Mouse (Mus musculus) forebrain, postnatal 0 days (tissue): ENCODE measurements at regions not wholly inside any gene's neighbourhood (a gene's known extent, or its start where the extent isn't known, plus 50 kb on each side); places are given as distances from the start of the nearest gene placed in this dataset.

Experiments used
- ATAC-seq: fragments of 200-750 bp; cut with Nextera tagmentation; 2 replicates; pipeline ENCODE4 v1.8.0; 2017; ENCODE audit warnings: mild to moderate bottlenecking, moderate library complexity
- DNase-seq: peaks from one replicate; pipeline ENCODE4 v3.0.0-alpha.2; 2015
- H3K27ac ChIP-seq: fragments of 300-500 bp; sonication (generic); 2 replicates; pipeline ENCODE4 v1.5.1; 2014; ENCODE audit warnings: low read depth, mild to moderate bottlenecking, antibody characterized with exemption, low read length, moderate library complexity, mixed read lengths
- H3K27me3 ChIP-seq: fragments of 300-500 bp; sonication (generic); 2 replicates; pipeline ENCODE4 v1.6.1; 2014; ENCODE audit warnings: mild to moderate bottlenecking, low read length, mixed read lengths; ENCODE audit not compliant: insufficient read depth
- H3K36me3 ChIP-seq: fragments of 300-500 bp; sonication (generic); 2 replicates; pipeline ENCODE4 v1.6.1; 2014; ENCODE audit warnings: mild to moderate bottlenecking, moderate library complexity; ENCODE audit not compliant: insufficient read depth
- H3K4me1 ChIP-seq: fragments of 300-500 bp; sonication (generic); 2 replicates; pipeline ENCODE4 v1.6.1; 2014; ENCODE audit warnings: antibody characterized with exemption; ENCODE audit not compliant: insufficient read depth
- H3K4me2 ChIP-seq: fragments of 300-500 bp; sonication (generic); 2 replicates; pipeline ENCODE4 v1.6.1; 2014; ENCODE audit warnings: low read depth, mild to moderate bottlenecking, moderate library complexity
- H3K4me3 ChIP-seq: fragments of 300-500 bp; sonication (generic); 2 replicates; pipeline ENCODE4 v1.5.1; 2014; ENCODE audit warnings: low read depth, low read length, mixed read lengths
- H3K9ac ChIP-seq: fragments of 300-500 bp; sonication (generic); 2 replicates; pipeline ENCODE4 v1.6.1; 2014; ENCODE audit warnings: mild to moderate bottlenecking
- H3K9me3 ChIP-seq: fragments of 300-500 bp; sonication (generic); 2 replicates; pipeline ENCODE4 v1.6.1; 2016; ENCODE audit warnings: low read length
- CTCF ChIP-seq: sonication (generic); IDR thresholded peaks from 2 replicates; pipeline ENCODE4 v1.5.1; 2016; ENCODE audit warnings: antibody characterized with exemption, control low read depth, low read depth
- WGBS: fragments of 180-500 bp; shearing (Covaris S2); extraction: QIAGEN DNeasy Blood & Tissue Kit; methylation state at CpG from one replicate; pipeline ENCODE4 v1.1.7; 2014; 5-methylcytosine and 5-hydroxymethylcytosine counted together

- ATAC-seq (no peak), DNase-seq (no peak)
- H3K9me3 ChIP-seq = no peaks in the 10 kb centered on the region
- H3K36me3 ChIP-seq = no peaks in the 10 kb centered on the region
- WGBS = 80% methylated on average over 4 of the region's 4 CpGs
- H3K9ac ChIP-seq = no peak overlapping the region
- no peak overlapping the region for H3K4me2 ChIP-seq
- no peak for TF ChIP-seq CTCF
- H3K4me3 ChIP-seq = no peak overlapping the region
- H3K4me1 ChIP-seq = no peaks in the 10 kb centered on the region
- H3K27me3 ChIP-seq = no peaks in the 10 kb centered on the region
- H3K27ac ChIP-seq = no peak overlapping the region
Measured at GRCm38 (mm10) chr1:20669769-20670168, 51.9 kb upstream of the Pkhd1 start.

- no peaks in the 10 kb centered on the region for H3K9me3 ChIP-seq
- H3K27me3 ChIP-seq = no peaks in the 10 kb centered on the region
- H3K4me2 ChIP-seq = no peak overlapping the region
- no peak overlapping the region for H3K4me3 ChIP-seq
- TF ChIP-seq CTCF = no peak
- H3K9ac ChIP-seq = no peak overlapping the region
- H3K4me1 ChIP-seq = no peaks in the 10 kb centered on the region
- no peak overlapping the region for H3K27ac ChIP-seq
- DNase-seq (no peak), ATAC-seq (no peak)
- H3K36me3 ChIP-seq = no peaks in the 10 kb centered on the region
- 81% methylated on average over 5 of the region's 5 CpGs for WGBS
Measured at GRCm38 (mm10) chr1:20670489-20670888, 52.6 kb upstream of the Pkhd1 start.

DNA sequence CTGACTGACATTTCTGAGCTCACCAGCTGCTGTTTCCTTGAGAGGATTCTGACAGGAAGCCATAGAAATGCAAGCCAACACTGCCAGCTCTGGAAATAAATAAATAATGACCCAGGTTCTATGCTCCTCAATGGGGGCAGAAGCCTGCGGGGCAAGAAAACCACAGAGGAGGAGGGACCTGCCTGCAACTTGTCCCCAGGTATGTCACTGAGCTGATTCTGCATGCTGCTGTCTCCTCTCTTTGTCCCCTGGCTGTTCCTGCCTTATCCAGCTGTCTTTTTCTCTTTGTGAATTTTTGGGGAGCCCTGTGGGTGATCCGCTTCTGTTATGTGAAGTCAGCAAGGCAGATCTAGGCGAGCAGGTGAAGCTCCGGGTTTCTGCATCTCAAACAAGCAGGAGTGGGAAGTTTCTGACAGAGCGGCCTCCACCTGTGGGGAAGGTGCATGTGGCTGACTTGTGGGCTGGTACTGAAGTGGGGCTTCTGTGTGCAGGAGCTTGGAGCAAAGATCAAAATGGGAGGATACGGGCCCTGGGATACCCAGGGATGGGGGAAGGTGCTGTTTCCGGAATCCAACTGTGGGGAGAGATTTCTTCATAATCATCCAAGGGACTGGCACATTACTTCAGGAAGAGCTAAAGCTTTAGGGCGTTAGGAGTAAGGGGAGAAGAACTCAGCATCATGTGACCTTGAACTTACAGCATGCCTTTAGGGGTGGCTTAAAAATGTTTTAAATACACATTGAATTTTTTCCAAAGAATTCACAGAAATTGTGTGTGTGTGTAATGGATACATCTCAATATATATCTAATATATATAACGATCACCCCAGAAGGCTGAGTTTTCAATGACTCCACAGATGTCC, 53.3 kb upstream of the Pkhd1 start:
- no peak for ATAC-seq

GRCm38 (mm10) chr1:20671769-20672150, 53.9 kb upstream of the Pkhd1 start:
- 65% methylated on average over 3 of the region's 3 CpGs for WGBS
- no peak for TF ChIP-seq CTCF
- no peak overlapping the region for H3K4me3 ChIP-seq

More for the DNA sequence above, 53.3 kb upstream of the Pkhd1 start:
- DNase-seq = no peak
- Histone ChIP-seq H3K36me3 (no peaks in the 10 kb centered on the region), H3K4me2 (no peak overlapping the region), H3K27ac (no peak overlapping the region), H3K4me1 (no peaks in the 10 kb centered on the region), H3K9me3 (no peaks in the 10 kb centered on the region), H3K4me3 (no peak overlapping the region), H3K27me3 (no peaks in the 10 kb centered on the region), H3K9ac (no peak overlapping the region)
- TF ChIP-seq CTCF = no peak
- 76% methylated on average over 9 of the region's 9 CpGs for WGBS

GRCm38 (mm10) chr1:20672246-20672645, 54.4 kb upstream of the Pkhd1 start:
- Histone ChIP-seq H3K27ac (no peak overlapping the region), H3K4me1 (no peaks in the 10 kb centered on the region), H3K9me3 (no peaks in the 10 kb centered on the region), H3K36me3 (no peaks in the 10 kb centered on the region), H3K9ac (no peak overlapping the region), H3K4me2 (no peak overlapping the region), H3K27me3 (no peaks in the 10 kb centered on the region), H3K4me3 (no peak overlapping the region)
- DNase-seq (no peak), ATAC-seq (no peak)
- no peak for TF ChIP-seq CTCF

More at GRCm38 (mm10) chr1:20671769-20672150, 53.9 kb upstream of the Pkhd1 start:
- Histone ChIP-seq H3K4me2 (no peak overlapping the region), H3K36me3 (no peaks in the 10 kb centered on the region), H3K27ac (no peak overlapping the region), H3K9me3 (no peaks in the 10 kb centered on the region), H3K9ac (no peak overlapping the region), H3K4me1 (no peaks in the 10 kb centered on the region), H3K27me3 (no peaks in the 10 kb centered on the region)
- ATAC-seq = no peak
- no peak for DNase-seq

GRCm38 (mm10) chr1:20672951-20673350, 55.1 kb upstream of the Pkhd1 start:
- Histone ChIP-seq H3K27ac (no peak overlapping the region), H3K9ac (no peak overlapping the region), H3K36me3 (no peaks in the 10 kb centered on the region), H3K4me1 (no peaks in the 10 kb centered on the region), H3K4me3 (no peak overlapping the region), H3K4me2 (no peak overlapping the region), H3K9me3 (no peaks in the 10 kb centered on the region), H3K27me3 (no peaks in the 10 kb centered on the region)
- 82% methylated on average over 5 of the region's 5 CpGs for WGBS
- ATAC-seq = no peak
- DNase-seq = no peak
- no peak for TF ChIP-seq CTCF

DNA sequence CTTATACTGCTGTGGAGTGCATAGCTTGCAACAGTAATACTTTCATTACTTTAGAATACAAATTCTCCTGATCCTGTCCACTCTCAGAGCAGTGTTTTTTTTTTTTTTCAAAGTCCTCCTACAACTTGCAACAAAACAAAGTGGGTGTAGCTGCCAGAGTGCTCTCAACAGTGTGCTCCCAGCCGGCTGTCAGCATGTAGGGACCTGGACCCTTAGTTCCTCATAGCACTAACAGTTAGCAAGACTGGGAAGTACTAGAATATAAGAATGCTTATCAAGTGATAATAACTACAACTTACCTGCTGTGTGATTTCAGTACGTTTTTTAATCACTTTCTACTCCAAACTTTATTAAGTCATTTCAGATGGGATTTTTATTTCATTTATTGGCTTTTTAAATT, 55.5 kb upstream of the Pkhd1 start:
- Histone ChIP-seq H3K27ac (no peak overlapping the region), H3K9ac (no peak overlapping the region), H3K9me3 (no peaks in the 10 kb centered on the region), H3K36me3 (no peaks in the 10 kb centered on the region), H3K27me3 (no peaks in the 10 kb centered on the region), H3K4me1 (no peaks in the 10 kb centered on the region), H3K4me2 (no peak overlapping the region), H3K4me3 (no peak overlapping the region)
- WGBS = 59% methylated on average over 2 of the region's 2 CpGs
- no peak for DNase-seq
- ATAC-seq = no peak
- no peak for TF ChIP-seq CTCF
